Mouse (Mus musculus) intestine, embryonic 15.5 days (tissue): ENCODE data around the gene Tardbp. TPM values are rescaled to one million over a fixed set of nuclear protein-coding genes. Genes with fewer than 3 reads are reported as not detected.

Experiments used
- ATAC-seq: fragments of 200-750 bp; cut with Nextera tagmentation; 2 replicates; pipeline ENCODE4 v1.8.0; 2017; ENCODE audit warnings: moderate TSS enrichment, moderate library complexity
- H3K27ac ChIP-seq: fragments of 300-500 bp; sonication (generic); 2 replicates; pipeline ENCODE4 v1.5.1; 2015; ENCODE audit warnings: mild to moderate bottlenecking, inconsistent platforms
- H3K27me3 ChIP-seq: fragments of 300-500 bp; sonication (generic); replicated peaks from 2 replicates; pipeline ENCODE4 v1.6.1; 2015; ENCODE audit warnings: inconsistent platforms
- H3K36me3 ChIP-seq: fragments of 300-500 bp; sonication (generic); 2 replicates; pipeline ENCODE4 v1.6.1; 2015; ENCODE audit warnings: inconsistent platforms
- H3K4me1 ChIP-seq: fragments of 300-500 bp; sonication (generic); replicated peaks from 2 replicates; pipeline ENCODE4 v1.6.1; 2015; ENCODE audit warnings: inconsistent platforms
- H3K4me2 ChIP-seq: fragments of 300-500 bp; sonication (generic); replicated peaks from 2 replicates; pipeline ENCODE4 v1.6.1; 2015; ENCODE audit warnings: mild to moderate bottlenecking, inconsistent platforms
- H3K4me3 ChIP-seq: fragments of 300-500 bp; sonication (generic); replicated peaks from 2 replicates; pipeline ENCODE4 v1.5.1; 2015; ENCODE audit warnings: inconsistent platforms
- H3K9ac ChIP-seq: fragments of 300-500 bp; sonication (generic); 2 replicates; pipeline ENCODE4 v1.6.1; 2015; ENCODE audit warnings: inconsistent platforms
- H3K9me3 ChIP-seq: fragments of 300-500 bp; sonication (generic); 2 replicates; pipeline ENCODE4 v1.6.1; 2016; ENCODE audit warnings: inconsistent platforms
- WGBS: fragments of 180-500 bp; shearing (Covaris S2); methylation state at CpG from one replicate; pipeline ENCODE4 v1.1.7; 2015; 5-methylcytosine and 5-hydroxymethylcytosine counted together
- polyA plus RNA-seq: library from polyadenylated mRNA; unstranded; fragments of >200 nt; fragmentation: Nextera tagmentation; extraction: Ambion mirVana; gene quantifications from 2 replicates; pipeline ENCODE4 v1.2.1, GENCODE M21; 2015

Tardbp gene
- polyA plus RNA-seq, 1 experiment from 2014 or later = 318 TPM

DNA sequence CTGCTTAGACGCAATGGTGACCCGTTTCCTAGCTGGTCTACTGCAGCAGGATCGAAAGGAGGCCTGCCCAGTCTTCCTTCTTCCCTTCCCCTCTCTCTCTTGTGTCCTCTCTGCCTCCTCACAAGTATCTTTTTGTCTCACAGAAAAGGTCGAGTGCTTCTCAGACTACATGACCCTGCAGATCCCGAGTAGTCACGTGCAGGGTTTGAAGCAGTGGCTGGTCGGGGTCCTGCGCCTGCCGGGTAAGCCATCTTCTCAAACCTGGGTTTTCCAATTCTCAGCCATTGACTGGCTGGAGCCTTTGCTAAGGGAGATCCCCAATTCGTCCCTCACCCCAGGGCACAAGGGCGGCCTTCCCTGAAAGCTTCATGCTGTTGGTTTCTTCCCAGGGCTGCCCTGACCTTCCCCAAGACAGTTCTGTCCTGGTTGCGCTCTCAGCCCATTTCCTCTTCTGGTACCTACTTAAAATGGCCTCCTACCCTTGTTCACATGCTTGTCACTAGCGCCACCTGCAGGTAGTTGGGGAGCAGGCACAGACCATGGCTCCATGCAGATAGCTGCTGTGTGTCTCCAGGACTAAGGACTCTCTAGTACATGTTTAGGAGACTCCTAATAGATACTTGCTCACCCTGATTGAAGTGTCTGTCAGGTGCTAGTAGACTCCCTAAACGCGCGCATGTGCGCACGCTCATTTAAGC is 28.0 kb upstream of the Tardbp start:
- ATAC-seq = no peak
- Histone ChIP-seq H3K4me2 (no peak overlapping the region), H3K9ac (no peak overlapping the region), H3K27ac (no peak overlapping the region), H3K36me3 (no peaks in the 10 kb centered on the region), H3K27me3 (no peaks in the 10 kb centered on the region), H3K4me3 (no peak overlapping the region), H3K4me1 (peaks cover 8% of the 10 kb centered on the region; the same call in 1 of the 2 replicates), H3K9me3 (no peaks in the 10 kb centered on the region)
- 84% methylated on average over 18 of the region's 18 CpGs for WGBS

DNA sequence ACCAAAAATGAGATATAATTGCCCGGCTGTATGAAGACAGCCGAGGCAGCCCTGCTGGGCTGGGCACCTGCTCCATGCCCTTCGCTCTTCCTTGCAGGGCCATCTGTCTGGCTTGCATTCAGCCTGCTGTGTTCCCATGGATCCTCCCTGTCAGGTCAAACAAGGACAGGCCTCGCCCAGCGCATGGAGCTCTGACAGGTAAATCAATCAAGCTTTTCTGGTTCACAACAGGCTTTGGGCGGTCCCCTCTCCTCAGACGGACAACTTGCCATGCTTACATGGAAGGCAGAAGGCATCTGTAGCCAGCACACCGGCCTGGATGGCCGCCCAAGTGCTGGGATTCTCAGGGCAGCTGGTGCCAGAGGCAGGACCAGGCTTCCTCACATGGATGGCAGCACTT is 24.2 kb upstream of the Tardbp start:
- Histone ChIP-seq H3K27ac (no peak overlapping the region), H3K4me1 (peaks cover 6% of the 10 kb centered on the region; the same call in 1 of the 2 replicates), H3K9ac (no peak overlapping the region), H3K4me2 (no peak overlapping the region), H3K4me3 (no peak overlapping the region), H3K27me3 (no peaks in the 10 kb centered on the region), H3K9me3 (no peaks in the 10 kb centered on the region), H3K36me3 (no peaks in the 10 kb centered on the region)
- WGBS = 55% methylated on average over 9 of the region's 9 CpGs
- peak; percentile 83 for ATAC-seq

DNA sequence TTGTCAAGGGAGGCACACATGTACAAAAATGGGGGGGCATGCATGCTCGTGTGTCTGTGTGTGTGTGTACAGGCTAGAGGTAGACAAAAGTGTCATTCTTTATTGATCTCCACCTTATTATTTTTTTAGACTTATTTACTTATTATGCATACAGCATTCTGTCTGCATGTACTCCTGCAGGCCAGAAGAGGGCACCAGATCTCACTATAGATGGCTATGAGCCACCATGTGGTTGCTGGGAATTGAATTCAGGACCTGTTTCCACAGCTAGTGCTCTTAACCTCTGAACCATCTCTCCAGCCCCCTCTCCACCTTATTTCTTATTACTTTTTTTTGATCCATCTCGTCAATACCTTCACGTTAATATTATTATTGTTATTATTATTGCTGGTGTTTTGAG is 22.5 kb upstream of the Tardbp start:
- WGBS = 62% methylated on average over 3 of the region's 3 CpGs

DNA sequence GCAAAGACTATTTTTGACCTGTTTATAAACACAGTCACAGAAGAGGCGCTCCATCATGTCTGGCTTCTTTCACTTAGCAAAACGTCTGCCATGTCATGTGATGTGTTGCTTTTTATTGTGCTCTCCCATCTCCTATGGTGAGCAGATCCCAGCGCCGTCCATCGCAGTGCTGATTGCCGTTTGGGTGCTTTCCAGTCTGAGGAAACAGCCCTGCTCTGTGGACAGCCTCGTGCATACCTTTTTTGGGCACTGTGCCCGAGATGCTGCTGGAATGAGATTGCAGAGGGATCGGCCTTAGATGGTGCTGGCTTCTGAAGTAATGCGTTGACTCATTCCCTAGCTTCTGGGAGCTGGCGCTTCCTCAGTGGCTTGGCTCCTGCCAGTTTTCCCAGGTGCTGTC is 19.8 kb upstream of the Tardbp start:
- Histone ChIP-seq H3K9ac (no peak overlapping the region), H3K4me1 (peaks cover 9% of the 10 kb centered on the region; the same call in 1 of the 2 replicates), H3K9me3 (no peaks in the 10 kb centered on the region), H3K36me3 (no peaks in the 10 kb centered on the region), H3K4me2 (no peak overlapping the region), H3K4me3 (no peak overlapping the region), H3K27ac (no peak overlapping the region), H3K27me3 (no peaks in the 10 kb centered on the region)
- ATAC-seq = peak; percentile 26; the same call in 1 of the 2 replicates
- WGBS = 27% methylated on average over 11 of the region's 11 CpGs

More for the DNA sequence above, 22.5 kb upstream of the Tardbp start:
- Histone ChIP-seq H3K4me3 (no peak overlapping the region), H3K27ac (no peak overlapping the region), H3K4me1 (peaks cover 6% of the 10 kb centered on the region; the same call in 1 of the 2 replicates), H3K9me3 (no peaks in the 10 kb centered on the region), H3K4me2 (no peak overlapping the region), H3K27me3 (no peaks in the 10 kb centered on the region), H3K9ac (no peak overlapping the region), H3K36me3 (no peaks in the 10 kb centered on the region)
- ATAC-seq = no peak

DNA sequence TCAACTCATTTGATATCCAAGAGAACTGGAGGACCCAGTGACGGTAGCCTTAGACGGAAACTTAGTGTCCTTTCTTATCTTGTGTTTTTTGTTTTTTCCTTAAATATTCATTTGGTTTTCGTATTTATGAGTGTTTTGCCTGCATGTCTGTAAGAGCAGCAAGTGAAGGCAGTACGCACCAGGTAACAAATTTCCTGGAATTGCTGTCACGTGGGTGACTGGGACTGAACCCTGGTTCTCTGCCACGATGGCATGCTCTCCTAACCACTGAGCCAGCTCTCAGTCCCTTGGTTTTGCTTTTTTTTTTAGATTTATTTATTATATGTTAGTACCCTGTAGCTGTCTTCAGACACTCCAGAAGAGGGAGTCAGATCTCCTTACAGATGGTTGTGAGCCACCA is 18.1 kb upstream of the Tardbp start:
- no peak for ATAC-seq
- H3K36me3 ChIP-seq = no peaks in the 10 kb centered on the region
- H3K4me2 ChIP-seq = no peak overlapping the region
- H3K9me3 ChIP-seq = no peaks in the 10 kb centered on the region
- H3K4me1 ChIP-seq = 0 out of 2 replicates have a peak, but pooled peaks cover 4% of the 10 kb centered on the region
- no peak overlapping the region for H3K27ac ChIP-seq
- H3K27me3 ChIP-seq = no peaks in the 10 kb centered on the region
- no peak overlapping the region for H3K4me3 ChIP-seq
- H3K9ac ChIP-seq = no peak overlapping the region
- 88% methylated on average over 6 of the region's 6 CpGs for WGBS

DNA sequence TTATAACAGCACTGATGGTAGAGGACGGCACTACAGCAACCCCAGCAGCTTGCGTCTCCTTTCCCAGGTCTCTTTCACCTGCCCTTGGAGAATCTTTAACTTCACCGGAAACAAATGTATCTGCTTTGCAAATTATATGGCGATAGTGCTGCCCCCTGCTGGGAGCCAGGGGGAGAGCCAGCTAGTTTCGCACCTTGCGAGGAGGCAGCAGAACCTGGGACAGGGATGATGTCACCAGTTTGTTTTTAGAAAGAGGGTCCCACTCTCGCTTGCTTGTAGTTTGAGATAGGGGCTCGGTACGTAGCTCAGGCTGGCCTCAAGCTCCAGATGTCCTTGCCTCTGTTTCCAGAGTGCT is 17.3 kb upstream of the Tardbp start:
- H3K27ac ChIP-seq = peak overlapping the region; percentile 36
- H3K9me3 ChIP-seq = no peaks in the 10 kb centered on the region
- no peaks in the 10 kb centered on the region for H3K27me3 ChIP-seq
- 5% methylated on average over 9 of the region's 9 CpGs for WGBS
- 0 out of 2 replicates have a peak, but pooled peaks cover 4% of the 10 kb centered on the region for H3K4me1 ChIP-seq
- H3K4me3 ChIP-seq = no peak overlapping the region
- ATAC-seq = peak; percentile 46
- H3K36me3 ChIP-seq = no peaks in the 10 kb centered on the region
- H3K4me2 ChIP-seq = peak overlapping the region; percentile 52
- peak overlapping the region; percentile 26; the same call in 1 of the 2 replicates for H3K9ac ChIP-seq

DNA sequence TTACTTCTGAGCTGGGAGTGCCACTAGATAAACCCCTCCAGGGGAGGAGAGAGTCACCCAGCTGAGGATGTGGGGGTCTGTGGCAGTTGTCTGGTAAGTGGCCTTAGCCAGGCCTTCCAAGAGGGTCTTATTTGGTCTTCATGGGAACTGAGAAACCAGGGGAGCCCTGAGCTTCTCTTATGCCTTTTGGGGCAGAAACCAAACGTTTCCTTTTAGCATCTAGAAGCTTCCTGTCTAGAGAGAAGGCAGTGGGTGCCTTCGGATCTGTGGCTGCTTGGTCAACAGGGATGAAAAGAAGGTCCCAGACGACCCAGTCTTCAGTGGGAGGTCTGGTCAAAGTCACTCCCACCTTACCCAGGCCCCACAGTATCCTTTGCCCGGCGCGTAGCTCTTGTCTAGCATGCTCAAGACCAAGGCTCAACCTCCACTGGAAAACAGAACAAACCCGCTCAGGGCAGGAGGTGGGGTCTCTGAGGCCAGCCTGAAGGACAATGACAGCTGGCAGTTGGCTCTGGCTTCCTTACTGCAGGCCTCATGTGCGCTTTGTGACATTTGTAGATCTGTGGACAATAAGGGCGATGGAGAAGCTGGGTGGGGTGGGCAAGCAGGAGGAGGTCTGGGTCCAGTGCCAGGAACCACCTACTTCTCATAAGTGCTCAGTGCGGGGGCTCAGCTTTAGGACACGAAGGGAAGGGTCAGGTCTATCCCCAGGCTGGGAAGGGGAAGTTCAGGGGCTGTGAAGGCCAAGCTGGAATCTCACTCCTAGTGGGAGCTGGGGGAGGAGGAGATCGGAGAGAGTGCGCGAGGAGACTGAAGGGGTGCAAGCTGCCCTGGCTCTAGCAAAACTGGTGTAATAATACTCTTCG is 16.7 kb upstream of the Tardbp start, which contains the start of gene Gm572:
Gene Gm572 (plus strand): TSS at position 27 of the 866 bp plus-strand sequence.
- Histone ChIP-seq H3K27me3 (no peaks in the 10 kb centered on the region), H3K4me2 (peak within 1 kb of the TSS; percentile 52), H3K9me3 (no peaks in the 10 kb centered on the region), H3K27ac (peak within 1 kb of the TSS; percentile 36), H3K4me3 (no peak within 1 kb of the TSS), H3K9ac (peak within 1 kb of the TSS; percentile 26; the same call in 1 of the 2 replicates), H3K4me1 (0 out of 2 replicates have a peak, but pooled peaks cover 4% of the 10 kb centered on the region), H3K36me3 (no peaks in the 10 kb centered on the region)
- ATAC-seq = peak; percentile 39; the same call in 1 of the 2 replicates
- WGBS = 49% methylated on average over 15 of the region's 15 CpGs

DNA sequence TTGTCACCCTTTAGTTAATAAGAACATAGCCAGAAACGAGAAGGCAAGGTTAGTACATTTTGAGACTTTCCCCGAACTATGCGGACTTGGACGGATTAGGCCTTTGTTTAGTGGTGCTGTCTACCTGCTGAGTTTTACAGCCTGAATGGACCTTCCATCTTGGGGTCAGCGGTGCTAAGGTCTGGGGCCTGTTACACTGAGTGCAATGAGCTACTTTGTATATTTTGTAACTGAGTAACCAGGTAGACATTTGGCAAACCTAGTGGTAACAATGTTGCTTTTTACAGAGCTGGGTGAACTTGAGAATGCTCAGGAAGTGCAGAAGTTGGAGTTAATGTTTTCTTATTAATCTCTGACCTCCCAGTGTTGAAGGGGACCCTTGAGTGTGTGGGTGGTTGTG is 14.3 kb upstream of the Tardbp start:
- 74% methylated on average over 5 of the region's 5 CpGs for WGBS
- H3K9me3 ChIP-seq = no peaks in the 10 kb centered on the region
- H3K4me2 ChIP-seq = no peak overlapping the region
- ATAC-seq = no peak
- H3K36me3 ChIP-seq = no peaks in the 10 kb centered on the region
- 0 out of 2 replicates have a peak, but pooled peaks cover 4% of the 10 kb centered on the region for H3K4me1 ChIP-seq
- no peak overlapping the region for H3K4me3 ChIP-seq
- H3K9ac ChIP-seq = no peak overlapping the region
- no peak overlapping the region for H3K27ac ChIP-seq
- H3K27me3 ChIP-seq = no peaks in the 10 kb centered on the region

DNA sequence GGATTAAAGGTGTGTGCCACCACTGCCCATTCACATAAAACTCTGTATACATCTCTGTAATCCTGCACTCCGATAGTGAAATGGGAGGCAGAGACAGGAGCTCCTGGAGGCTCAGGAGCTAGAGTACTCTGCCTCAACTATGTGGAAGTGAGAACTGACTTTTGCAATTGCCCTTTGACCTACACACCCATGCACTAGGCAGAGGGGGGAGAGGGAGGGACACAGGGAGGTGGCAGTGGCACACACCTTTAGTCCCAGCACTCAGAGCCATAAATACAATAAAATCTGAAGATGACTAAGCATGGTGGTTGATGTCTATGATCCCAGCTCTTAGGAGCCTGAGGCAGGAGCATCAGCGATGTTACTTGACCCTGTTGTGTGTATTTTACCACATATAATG is 12.6 kb upstream of the Tardbp start:
- WGBS = 63% methylated on average over 2 of the region's 2 CpGs

DNA sequence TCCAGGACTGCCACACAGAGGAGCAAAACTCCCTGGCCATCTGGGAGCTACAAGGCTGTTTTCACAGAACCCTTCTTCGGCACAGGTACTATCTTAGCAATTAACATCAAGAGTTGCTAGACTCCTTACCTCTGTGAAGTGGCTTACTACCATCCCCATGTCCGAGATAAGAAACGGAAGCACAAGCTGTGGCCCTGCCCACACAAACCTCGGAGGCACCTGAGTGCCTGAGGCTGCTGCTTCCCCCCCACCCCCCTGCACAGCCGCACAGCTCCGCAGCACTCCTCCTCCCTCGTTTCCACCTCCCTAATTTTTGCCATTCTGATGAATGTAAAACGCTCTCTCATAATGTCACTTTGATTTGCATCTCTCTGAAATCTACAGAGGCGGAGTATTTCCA is 11.5 kb upstream of the Tardbp start:
- H3K4me2 ChIP-seq = 0 out of 2 replicates have a peak overlapping the region, but pooled peaks have one; percentile 4
- no peaks in the 10 kb centered on the region; the same call in 1 of the 2 replicates for H3K4me1 ChIP-seq
- H3K9me3 ChIP-seq = no peaks in the 10 kb centered on the region
- no peaks in the 10 kb centered on the region for H3K27me3 ChIP-seq
- no peak overlapping the region for H3K9ac ChIP-seq
- H3K27ac ChIP-seq = no peak overlapping the region
- ATAC-seq = no peak
- H3K36me3 ChIP-seq = no peaks in the 10 kb centered on the region
- H3K4me3 ChIP-seq = no peak overlapping the region
- WGBS = 43% methylated on average over 9 of the region's 9 CpGs

More for the DNA sequence above, 12.6 kb upstream of the Tardbp start:
- Histone ChIP-seq H3K27ac (no peak overlapping the region), H3K9ac (no peak overlapping the region), H3K9me3 (no peaks in the 10 kb centered on the region), H3K27me3 (no peaks in the 10 kb centered on the region), H3K4me3 (no peak overlapping the region), H3K36me3 (no peaks in the 10 kb centered on the region), H3K4me1 (0 out of 2 replicates have a peak, but pooled peaks cover 4% of the 10 kb centered on the region), H3K4me2 (peak overlapping the region; percentile 24)
- peak; percentile 87 for ATAC-seq

DNA sequence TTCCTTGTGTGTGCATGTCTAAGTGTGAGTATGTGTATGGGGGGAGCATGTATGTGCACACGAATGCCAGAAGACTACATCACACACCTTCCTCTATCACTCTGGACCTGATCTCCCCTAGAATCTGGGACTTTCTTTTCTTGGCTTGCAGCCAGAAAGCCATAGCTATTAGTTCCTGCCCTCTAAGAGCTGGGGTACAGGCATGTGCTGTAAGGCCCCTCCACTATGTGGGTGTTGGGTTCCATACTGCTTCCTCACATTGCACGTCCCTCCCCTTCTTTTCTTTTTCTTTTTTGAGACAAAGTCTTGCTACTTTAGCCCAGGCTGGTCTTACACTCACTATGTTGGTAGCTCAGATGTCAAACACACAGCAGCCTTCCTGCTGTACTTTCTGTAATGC is 8.5 kb upstream of the Tardbp start:
- H3K4me3 ChIP-seq = no peak overlapping the region
- H3K4me2 ChIP-seq = no peak overlapping the region
- WGBS = 77% methylated on average over 2 of the region's 2 CpGs

DNA sequence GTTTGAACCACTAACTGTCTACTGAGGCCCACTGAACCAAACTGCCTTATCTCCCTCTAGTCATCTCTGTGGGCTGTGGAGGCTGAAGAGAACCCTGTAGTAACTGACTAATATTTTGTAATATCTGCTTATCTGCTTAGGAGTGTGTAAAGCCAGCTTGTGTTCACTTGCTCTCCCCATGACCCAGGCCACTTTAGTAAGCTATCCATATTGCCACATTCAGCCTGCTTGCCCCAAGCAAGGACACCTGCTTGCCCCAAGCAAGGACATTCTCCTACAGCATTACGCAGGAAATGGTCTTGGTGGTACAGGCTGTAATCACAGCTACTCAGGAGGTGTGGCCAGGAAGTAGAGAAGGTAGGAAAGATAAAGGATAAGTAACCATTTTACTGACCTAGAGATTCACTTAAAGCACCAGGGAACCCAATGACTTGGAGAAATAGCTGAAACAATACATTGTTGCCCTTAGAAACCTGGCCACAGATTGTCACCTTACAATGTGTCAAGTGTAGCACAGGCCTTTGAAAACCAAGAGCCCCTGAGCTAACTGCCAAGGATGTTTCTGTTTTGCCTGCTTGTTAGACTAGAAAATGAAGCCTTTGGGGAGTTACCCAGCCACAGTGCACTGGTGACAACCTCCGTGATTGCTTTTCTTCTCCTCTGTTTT is 6.7 kb upstream of the Tardbp start:
- Histone ChIP-seq H3K27me3 (no peaks in the 10 kb centered on the region), H3K4me3 (no peak overlapping the region), H3K4me2 (no peak overlapping the region), H3K9ac (no peak overlapping the region), H3K4me1 (no peaks in the 10 kb centered on the region; the same call in 1 of the 2 replicates), H3K9me3 (no peaks in the 10 kb centered on the region), H3K36me3 (no peaks in the 10 kb centered on the region), H3K27ac (no peak overlapping the region)
- peak; percentile 43; the same call in 1 of the 2 replicates for ATAC-seq
- 58% methylated on average over 2 of the region's 2 CpGs for WGBS

More for the DNA sequence above, 8.5 kb upstream of the Tardbp start:
- Histone ChIP-seq H3K27me3 (no peaks in the 10 kb centered on the region), H3K9ac (no peak overlapping the region), H3K9me3 (no peaks in the 10 kb centered on the region), H3K4me1 (no peaks in the 10 kb centered on the region; the same call in 1 of the 2 replicates), H3K36me3 (no peaks in the 10 kb centered on the region), H3K27ac (no peak overlapping the region)
- ATAC-seq = no peak
